Mouse (Mus musculus) heart, postnatal 36 days (tissue): ENCODE measurements around the gene Crb3. TPM values are rescaled to one million over a fixed set of nuclear protein-coding genes. Genes with fewer than 3 reads are reported as not detected.

Experiments
- DNase-seq, 2 experiments: peaks; one replicate each; pipeline ENCODE4 v3.0.0; 2021 to 2022
- intact Hi-C: fragments of 180-260 bp; cut with DNase I; formaldehyde crosslinking; loops from one replicate; pipeline ENCODE4 v1.15.1; 2025
- total RNA-seq, 2 experiments: library from RNA; stranded (reverse); gene quantifications; 2 replicates each; pipeline ENCODE4 v1.2.3; 2021

Gene Crb3
- total RNA-seq, 2 experiments from 2014 or later, result 0.35 TPM; not detected in 1

DNA sequence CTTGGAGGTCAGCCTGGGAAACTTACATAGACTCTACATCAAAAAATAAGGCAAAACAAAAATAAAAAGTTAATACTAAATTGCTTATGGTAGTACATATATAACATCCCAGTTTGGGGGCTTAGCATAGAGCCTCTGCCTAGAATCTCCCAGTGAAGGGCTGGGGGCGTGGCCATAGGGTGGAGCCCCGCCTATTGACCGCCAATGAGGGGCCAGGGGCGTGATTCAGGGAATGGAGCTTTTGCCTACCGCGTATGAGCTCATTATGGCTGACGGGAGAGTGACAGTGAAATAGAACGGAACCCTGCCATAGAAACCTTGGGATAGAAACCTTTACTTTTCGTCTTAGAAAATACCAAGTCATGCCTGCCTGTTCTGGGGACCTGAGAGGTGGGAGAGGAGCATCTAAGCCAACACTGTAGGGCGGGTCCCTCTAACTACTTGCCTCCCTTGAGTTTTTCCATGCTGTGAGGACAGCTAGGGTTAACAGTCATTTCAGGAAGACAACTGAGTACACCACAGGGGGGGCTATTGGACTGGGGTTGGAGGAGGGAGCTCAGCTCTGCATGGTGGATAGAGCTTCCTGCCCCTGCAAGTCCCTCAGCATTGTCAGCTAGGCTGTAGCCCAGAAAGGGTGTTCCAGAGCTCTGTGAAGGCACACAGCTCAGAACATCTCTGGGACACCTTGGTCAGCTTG lies 40.9 kb downstream of the Crb3 start:
- intact Hi-C loops, result no loop called here
- DNase-seq, result no peak

DNA sequence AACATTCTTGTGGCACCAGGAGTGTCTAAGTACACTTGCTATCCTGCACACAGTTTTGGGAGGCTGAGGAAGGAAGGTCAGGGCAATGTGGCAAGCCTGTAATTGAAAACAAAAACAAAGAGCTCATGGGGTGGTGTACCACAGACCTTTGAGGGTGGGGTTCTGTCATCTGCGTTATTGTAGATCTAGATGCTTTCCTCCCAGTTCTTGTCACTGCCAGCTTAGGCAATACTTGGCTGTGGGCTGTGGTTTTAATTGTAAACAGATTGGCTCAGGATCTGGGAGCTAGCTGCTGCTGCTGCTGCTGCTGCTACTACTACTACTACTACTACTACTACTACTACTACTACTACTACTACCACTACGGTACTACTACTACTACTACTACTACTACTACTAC lies 43.4 kb downstream of the Crb3 start:
- intact Hi-C loops, result no loop called here
- no peak for DNase-seq

- intact Hi-C loops, result no loop called here
- no peak for DNase-seq
Observed at GRCm38 (mm10) chr17:57104496-57104895, 45.6 kb downstream of the Crb3 start.

DNA sequence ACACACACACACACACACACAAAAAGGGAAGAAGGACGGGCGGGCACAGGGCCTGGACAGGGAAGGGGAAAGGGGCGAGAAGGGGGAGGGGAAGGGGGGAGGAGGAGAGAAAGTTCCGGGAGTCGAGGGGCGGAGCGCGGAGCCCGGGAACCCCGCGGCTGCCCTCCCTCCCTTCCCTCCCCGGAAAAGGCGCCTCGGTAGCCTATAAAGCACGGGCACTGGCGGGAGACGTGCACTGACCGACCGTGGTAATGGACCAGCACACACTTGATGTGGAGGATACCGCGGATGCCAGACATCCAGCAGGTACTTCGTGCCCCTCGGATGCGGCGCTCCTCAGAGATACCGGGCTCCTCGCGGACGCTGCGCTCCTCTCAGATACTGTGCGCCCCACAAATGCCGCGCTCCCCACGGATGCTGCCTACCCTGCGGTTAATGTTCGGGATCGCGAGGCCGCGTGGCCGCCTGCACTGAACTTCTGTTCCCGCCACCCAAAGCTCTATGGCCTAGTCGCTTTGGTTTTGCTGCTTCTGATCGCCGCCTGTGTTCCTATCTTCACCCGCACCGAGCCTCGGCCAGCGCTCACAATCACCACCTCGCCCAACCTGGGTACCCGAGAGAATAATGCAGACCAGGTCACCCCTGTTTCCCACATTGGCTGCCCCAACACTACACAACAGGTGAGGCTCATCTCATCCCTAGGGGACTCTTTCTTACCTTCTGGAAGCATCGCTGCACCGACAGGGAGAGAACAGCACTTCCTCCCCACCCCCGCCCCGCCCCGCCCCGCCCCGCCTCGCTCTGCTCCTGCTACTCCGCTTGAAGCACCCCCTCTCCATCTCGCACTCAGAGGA lies 46.5 kb downstream of the Crb3 start, which contains the start of gene Tnfsf9:
TSS of gene Tnfsf9 (plus strand) at position 145 of the 854 bp plus-strand sequence.
- intact Hi-C loops, result no loop called here
- DNase-seq, result peak; percentile 42 to 51

GRCm38 (mm10) chr17:57106035-57106368 lies 47.1 kb downstream of the Crb3 start:
- DNase-seq, result no peak
- intact Hi-C loops, result no loop called here

- DNase-seq, result no peak
- intact Hi-C loops, result no loop called here
Observed at GRCm38 (mm10) chr17:57107064-57107463, 48.2 kb downstream of the Crb3 start.

DNA sequence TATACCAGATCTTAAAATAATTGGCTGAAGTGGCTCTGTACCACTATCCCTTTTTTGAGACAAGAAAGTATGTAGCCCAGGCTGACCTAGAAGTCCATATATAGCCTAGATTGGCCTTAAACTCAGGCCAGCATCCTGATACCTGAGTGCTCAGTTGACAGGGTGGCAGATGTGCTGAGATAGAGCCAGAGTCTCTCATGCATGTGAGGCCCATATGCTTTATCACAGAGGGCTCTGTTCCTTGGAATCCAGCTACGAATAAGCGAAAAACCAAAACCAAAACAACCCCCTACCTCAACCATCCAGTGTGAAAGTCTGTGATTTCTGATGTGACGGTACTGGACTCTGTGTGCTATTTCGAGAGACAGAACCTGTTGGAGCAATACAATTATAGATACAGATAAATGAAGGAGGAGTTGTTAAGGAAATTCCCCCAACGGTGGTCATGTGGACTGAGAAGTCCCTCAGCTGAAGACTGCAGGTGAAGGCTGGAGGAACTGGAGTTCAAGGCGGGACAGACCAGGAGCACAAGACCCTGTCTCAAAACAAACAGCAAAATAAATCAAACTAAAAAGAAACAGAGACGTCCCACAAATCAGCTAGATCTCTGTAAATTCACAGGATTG lies 49.2 kb downstream of the Crb3 start:
- intact Hi-C loops, result no loop called here
- no peak for DNase-seq

- no peak for DNase-seq
- intact Hi-C loops, result no loop called here
Observed at GRCm38 (mm10) chr17:57108666-57109171, 49.8 kb downstream of the Crb3 start.

GRCm38 (mm10) chr17:57110005-57110404 lies 51.1 kb downstream of the Crb3 start:
- DNase-seq, result no peak
- intact Hi-C loops, result loop anchor here (5.0 kb wide), 1 partner anchor 42 kb away; no protein-coding TSS in a partner anchor

DNA sequence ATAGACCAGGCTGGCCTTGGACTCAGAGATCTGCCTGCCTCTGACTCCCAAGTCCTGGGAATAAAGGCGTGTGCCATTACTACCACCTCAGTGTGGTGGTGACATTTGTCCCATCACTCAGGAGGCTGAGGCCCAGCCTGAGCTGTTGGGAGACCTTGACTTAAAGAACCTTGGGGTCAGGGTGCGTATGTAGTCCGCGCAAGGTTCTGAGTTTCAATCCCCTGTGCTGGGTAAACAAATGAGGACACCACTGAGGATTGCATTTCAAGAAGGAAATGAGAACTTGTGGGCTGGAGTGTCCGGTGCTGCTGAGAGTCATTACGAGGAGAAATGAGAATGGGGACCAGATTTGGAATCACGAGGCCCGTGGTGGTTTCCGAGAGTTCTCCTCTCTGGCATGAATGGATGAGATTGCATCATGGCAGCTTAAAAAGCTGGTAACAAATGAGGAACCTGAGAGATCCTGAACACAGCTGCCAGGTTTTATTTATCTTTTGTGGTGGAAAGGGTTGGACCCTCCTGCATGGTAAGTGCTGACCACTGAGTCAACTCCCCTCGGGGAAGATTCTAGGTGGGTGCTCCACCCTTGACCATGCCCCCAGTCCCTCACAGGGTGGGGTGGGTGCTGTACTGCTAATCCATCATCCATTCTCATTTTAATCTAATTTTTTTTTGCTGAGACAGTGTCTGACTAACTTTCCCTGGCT lies 54.0 kb downstream of the Crb3 start:
- intact Hi-C loops, result loop anchor here (5.0 kb wide), 1 partner anchor 39 kb away; no protein-coding TSS in a partner anchor
- DNase-seq, result no peak

Other genes with a start within 250 kb of the Crb3 start
- gene Rfx2, start 228.1 kb upstream of the Crb3 start, total RNA-seq, result 1 to 10 TPM; 2.9 to 5.5 TPM
- gene Acsbg2, start 184.7 kb upstream of the Crb3 start, total RNA-seq, result not detected
- gene 1700061G19Rik, start 183.6 kb upstream of the Crb3 start, total RNA-seq, result not detected
- 10 to 100 TPM; 23.9 to 25.9 TPM for gene Mllt1, start 123.7 kb upstream of the Crb3 start, total RNA-seq
- not detected for gene Acer1, start 77.0 kb upstream of the Crb3 start, total RNA-seq
- gene Clpp, start 68.8 kb upstream of the Crb3 start, total RNA-seq, result 10 to 100 TPM; 79.5 to 80.4 TPM
- 10 to 100 TPM; 67.5 to 69.9 TPM for gene Alkbh7, start 61.8 kb upstream of the Crb3 start, total RNA-seq
- gene Pspn, start 59.1 kb upstream of the Crb3 start, total RNA-seq, result not detected
- 10 to 100 TPM; 18.9 to 19.1 TPM for gene Gtf2f1, start 47.8 kb upstream of the Crb3 start, total RNA-seq
- gene Gm17949, start 47.6 kb upstream of the Crb3 start, total RNA-seq, result not detected
- 10 to 100 TPM; 45.9 to 47.7 TPM for gene Khsrp, start 27.6 kb upstream of the Crb3 start, total RNA-seq
- gene Slc25a41, start 17.5 kb upstream of the Crb3 start, total RNA-seq, result not detected
- 10 to 100 TPM; 58.1 to 69.8 TPM for gene Slc25a23, start 758 bp downstream of the Crb3 start, total RNA-seq
- gene Dennd1c, start 19.4 kb downstream of the Crb3 start, total RNA-seq, result 1 to 10 TPM; 1.4 to 2.0 TPM
- gene Tubb4a, start 28.7 kb downstream of the Crb3 start, total RNA-seq, result 1 to 10 TPM; 1.8 to 1.9 TPM
- gene Tnfsf9, start 46.2 kb downstream of the Crb3 start, total RNA-seq, result under 1 TPM; 0.33 to 0.53 TPM
- not detected for gene Cd70, start 90.7 kb downstream of the Crb3 start, total RNA-seq
- gene Tnfsf14, start 135.1 kb downstream of the Crb3 start, total RNA-seq, result not detected
- gene C3, start 169.0 kb downstream of the Crb3 start, total RNA-seq, result 10 to 100 TPM; 96.2 to 97.5 TPM
- gene Gpr108, start 189.3 kb downstream of the Crb3 start, total RNA-seq, result 10 to 100 TPM; 32.0 to 32.1 TPM
- 100 to 1,000 TPM; 113 to 124 TPM for gene Trip10, start 190.3 kb downstream of the Crb3 start, total RNA-seq
- 1 to 10 TPM; 1.4 to 2.5 TPM for gene Vav1, start 220.0 kb downstream of the Crb3 start, total RNA-seq